Comparison of ENCODE assay signal across 9 mouse cellular contexts in the genomic region with DNA sequence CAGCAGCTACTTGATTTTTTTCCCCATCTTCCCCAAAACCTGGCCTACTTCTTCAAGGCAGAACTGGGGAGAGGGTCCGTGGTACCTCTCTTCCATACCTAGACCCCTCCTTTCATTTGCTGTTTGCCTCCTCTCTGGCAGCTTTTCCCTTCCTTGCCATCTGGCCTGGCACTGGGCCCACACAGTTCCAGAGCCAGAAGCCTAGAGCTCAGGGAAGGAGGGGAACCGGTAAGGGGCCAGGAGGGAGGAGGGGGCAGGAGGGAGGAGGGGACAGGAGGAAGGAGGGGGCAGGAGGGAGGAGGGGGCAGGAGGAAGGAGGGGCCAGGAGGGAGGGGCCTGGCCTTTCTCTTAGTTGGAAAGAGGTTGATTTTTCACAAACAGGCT. TPM values are rescaled to one million over a fixed set of nuclear protein-coding genes. Genes with fewer than 3 reads are reported as not detected.
DNase-seq lines count a peak whose midpoint lies in the region; ATAC-seq lines count a peak whose summit lies in the region.
"Had no signal": no experiment of that assay in that cellular context is flagged by ENCODE, and none has a peak within 500 bp of the region (broad histone marks: within the 10 kb centered on the region; RNA-seq: fewer than 3 reads in every experiment).

No protein-coding gene starts in this region.

- peak overlapping the region; percentile 96 for H3K27ac ChIP-seq in forebrain, embryonic 13.5 days
- H3K27ac ChIP-seq in midbrain, embryonic 16.5 days (ENCODE audit: low read length), result peak overlapping the region; percentile 56

- H3K4me2 ChIP-seq in forebrain, embryonic 13.5 days, result peak overlapping the region; percentile 35
- H3K4me2 ChIP-seq in midbrain, embryonic 16.5 days (ENCODE audit: low read length), result no peak overlapping the region

- H3K36me3 ChIP-seq in forebrain, embryonic 13.5 days (ENCODE audit: poor library complexity, severe bottlenecking), result no peaks in the 10 kb centered on the region
- no peaks in the 10 kb centered on the region for H3K36me3 ChIP-seq in midbrain, embryonic 16.5 days (ENCODE audit: control insufficient read depth, insufficient read depth, low read length)

- 13% methylated on average over 2 of the region's 2 CpGs for WGBS in forebrain, embryonic 13.5 days
- 18% methylated on average over 2 of the region's 2 CpGs for WGBS in midbrain, embryonic 16.5 days

- H3K4me3 ChIP-seq in forebrain, embryonic 13.5 days, result no peak overlapping the region
- H3K4me3 ChIP-seq in midbrain, embryonic 16.5 days (ENCODE audit: low read depth, low read length), result no peak overlapping the region

- no peak overlapping the region; the same call in 1 of the 2 replicates for H3K9ac ChIP-seq in forebrain, embryonic 13.5 days
- H3K9ac ChIP-seq in midbrain, embryonic 16.5 days (ENCODE audit: low read depth, low read length), result no peak overlapping the region

- DNase-seq in adrenal gland, postnatal 10 days, result peak; percentile 79
- no peak for DNase-seq in adrenal gland, postnatal 4 days (ENCODE audit: low spot score in 2 of 2)
- peak; percentile 53 for DNase-seq in right cerebral cortex, adult 18-20 months
- no peak for DNase-seq in right cerebral cortex, postnatal 36 days (ENCODE audit: low spot score in 2 of 2)
- peak; percentile 68 to 73 for DNase-seq in layer of hippocampus, postnatal 36 days
- no peak for DNase-seq in urinary bladder, postnatal 25 days (ENCODE audit: low spot score)

- H3K27me3 ChIP-seq in forebrain, embryonic 13.5 days, result no peaks in the 10 kb centered on the region
- H3K27me3 ChIP-seq in midbrain, embryonic 16.5 days (ENCODE audit: control insufficient read depth, insufficient read depth, low read depth, low read length), result no peaks in the 10 kb centered on the region

- no peaks in the 10 kb centered on the region for H3K9me3 ChIP-seq in forebrain, embryonic 13.5 days (replicated peaks)
- H3K9me3 ChIP-seq in midbrain, embryonic 16.5 days (replicated peaks; ENCODE audit: control insufficient read depth, low read length, poor library complexity, severe bottlenecking), result no peaks in the 10 kb centered on the region

- ATAC-seq in forebrain, embryonic 13.5 days, result peak; percentile 90
- peak; percentile 63 for ATAC-seq in midbrain, embryonic 16.5 days

- H3K4me1 ChIP-seq in forebrain, embryonic 13.5 days, result peaks cover 19% of the 10 kb centered on the region
- H3K4me1 ChIP-seq in midbrain, embryonic 16.5 days (ENCODE audit: control insufficient read depth, insufficient read depth, low read length), result peaks cover 2% of the 10 kb centered on the region; the same call in 1 of the 2 replicates

RNA-seq across cellular contexts. Expression of gene Lpar5, which starts 4.2 kb away (rescaled TPM):
- 1 to 10 TPM in 1 of 2 experiments, under 1 TPM in 1; 0.90 to 1.4 TPM for total RNA-seq in adrenal gland, postnatal 10 days (2021)
- 1 to 10 TPM in 1 of 2 experiments, under 1 TPM in 1; 0.84 to 1.0 TPM for total RNA-seq in adrenal gland, postnatal 4 days (2021)
- 0.38 and 0.44 TPM in 2 replicates for polyA plus RNA-seq in forebrain, embryonic 13.5 days (2015; fragmentation: Nextera tagmentation; extraction: Ambion mirVana)
- total RNA-seq in layer of hippocampus, postnatal 36 days (2021), result under 1 TPM; 0.53 to 0.75 TPM
- polyA plus RNA-seq in midbrain, embryonic 16.5 days (2015; fragmentation: Nextera tagmentation; extraction: Ambion mirVana), result 0.45 and 0.60 TPM in 2 replicates
- polyA plus RNA-seq: C2C12 had no signal

RNA-seq across cellular contexts. Expression of gene Acrbp, which starts 22.4 kb away (rescaled TPM):
- 1 to 10 TPM; 4.6 to 7.5 TPM for total RNA-seq in adrenal gland, postnatal 10 days (2021)
- 1 to 10 TPM; 7.3 to 8.0 TPM for total RNA-seq in adrenal gland, postnatal 4 days (2021)
- polyA plus RNA-seq in forebrain, embryonic 13.5 days (2015; fragmentation: Nextera tagmentation; extraction: Ambion mirVana), result 19.1 and 20.9 TPM in 2 replicates
- 10 to 100 TPM; 13.4 to 17.8 TPM for total RNA-seq in layer of hippocampus, postnatal 36 days (2021)
- polyA plus RNA-seq in midbrain, embryonic 16.5 days (2015; fragmentation: Nextera tagmentation; extraction: Ambion mirVana), result 18.0 and 18.3 TPM in 2 replicates

RNA-seq across cellular contexts. Expression of gene Chd4, which starts 23.9 kb away (rescaled TPM):
- total RNA-seq in adrenal gland, postnatal 10 days (2021), result 100 to 1,000 TPM; 156 to 198 TPM
- 100 to 1,000 TPM; 227 to 264 TPM for total RNA-seq in adrenal gland, postnatal 4 days (2021)
- 114 and 119 TPM in 2 replicates for polyA plus RNA-seq in forebrain, embryonic 13.5 days (2015; fragmentation: Nextera tagmentation; extraction: Ambion mirVana)
- 100 to 1,000 TPM; 172 to 173 TPM for total RNA-seq in layer of hippocampus, postnatal 36 days (2021)
- 59.7 and 74.3 TPM in 2 replicates for polyA plus RNA-seq in midbrain, embryonic 16.5 days (2015; fragmentation: Nextera tagmentation; extraction: Ambion mirVana)

RNA-seq across cellular contexts. Expression of gene Ing4, which starts 32.3 kb away (rescaled TPM):
- 10 to 100 TPM; 72.5 to 83.1 TPM for total RNA-seq in adrenal gland, postnatal 10 days (2021)
- total RNA-seq in adrenal gland, postnatal 4 days (2021), result 100 to 1,000 TPM; 118 TPM
- 190 and 200 TPM in 2 replicates for polyA plus RNA-seq in forebrain, embryonic 13.5 days (2015; fragmentation: Nextera tagmentation; extraction: Ambion mirVana)
- total RNA-seq in layer of hippocampus, postnatal 36 days (2021), result 10 to 100 TPM; 56.9 to 65.7 TPM
- polyA plus RNA-seq in midbrain, embryonic 16.5 days (2015; fragmentation: Nextera tagmentation; extraction: Ambion mirVana), result 141 and 155 TPM in 2 replicates

RNA-seq across cellular contexts. Expression of gene Nop2, which starts 59.8 kb away (rescaled TPM):
- total RNA-seq in adrenal gland, postnatal 10 days (2021), result 10 to 100 TPM; 36.7 to 42.2 TPM
- total RNA-seq in adrenal gland, postnatal 4 days (2021), result 10 to 100 TPM; 36.5 to 36.8 TPM
- 49.1 and 58.3 TPM in 2 replicates for polyA plus RNA-seq in forebrain, embryonic 13.5 days (2015; fragmentation: Nextera tagmentation; extraction: Ambion mirVana)
- total RNA-seq in layer of hippocampus, postnatal 36 days (2021), result 10 to 100 TPM; 30.2 to 34.4 TPM
- 49.2 and 49.3 TPM in 2 replicates for polyA plus RNA-seq in midbrain, embryonic 16.5 days (2015; fragmentation: Nextera tagmentation; extraction: Ambion mirVana)

Comparison
In these comparisons a context has a peak if more than half of its experiments do, and no peak if none do; other contexts are left out.
1. DNase-seq: peak in adrenal gland, postnatal 10 days (single experiment), right cerebral cortex, adult 18-20 months (single experiment) and layer of hippocampus, postnatal 36 days (2 of 2); none in adrenal gland, postnatal 4 days (0 of 2), right cerebral cortex, postnatal 36 days (0 of 2) and urinary bladder, postnatal 25 days (single experiment).